Mouse (Mus musculus) lung, embryonic 14.5 days (tissue): ENCODE results near the gene Car5a. TPM values are rescaled to one million over a fixed set of nuclear protein-coding genes. Genes with fewer than 3 reads are reported as not detected.

Source experiments
- ATAC-seq: fragments of 200-750 bp; cut with Nextera tagmentation; 2 replicates; pipeline ENCODE4 v1.8.0; 2017; ENCODE audit warnings: mild to moderate bottlenecking, moderate TSS enrichment, moderate library complexity; ENCODE audit not compliant: insufficient read depth
- DNase-seq: peaks from one replicate; pipeline ENCODE4 v3.0.0-alpha.2; 2015
- H3K27ac ChIP-seq: fragments of 300-500 bp; sonication (generic); 2 replicates; pipeline ENCODE4 v1.5.1; 2014; ENCODE audit warnings: low read depth, mild to moderate bottlenecking, moderate library complexity
- H3K27me3 ChIP-seq: fragments of 300-500 bp; sonication (generic); 2 replicates; pipeline ENCODE4 v1.6.1; 2014; ENCODE audit warnings: low read length, control low read depth; ENCODE audit not compliant: insufficient read depth
- H3K36me3 ChIP-seq: fragments of 300-500 bp; sonication (generic); 2 replicates; pipeline ENCODE4 v1.6.1; 2014; ENCODE audit warnings: control low read depth; ENCODE audit not compliant: insufficient read depth
- H3K4me1 ChIP-seq: fragments of 300-500 bp; sonication (generic); 2 replicates; pipeline ENCODE4 v1.6.1; 2014; ENCODE audit warnings: antibody characterized with exemption, control low read depth; ENCODE audit not compliant: insufficient read depth
- H3K4me2 ChIP-seq: fragments of 300-500 bp; sonication (generic); 2 replicates; pipeline ENCODE4 v1.6.1; 2014; ENCODE audit warnings: mild to moderate bottlenecking
- H3K4me3 ChIP-seq: fragments of 300-500 bp; sonication (generic); 2 replicates; pipeline ENCODE4 v1.5.1; 2014; ENCODE audit warnings: low read depth, low read length
- H3K9ac ChIP-seq: fragments of 300-500 bp; sonication (generic); 2 replicates; pipeline ENCODE4 v1.6.1; 2014
- H3K9me3 ChIP-seq: fragments of 300-500 bp; sonication (generic); 2 replicates; pipeline ENCODE4 v1.6.1; 2016; ENCODE audit warnings: low read depth, low read length, control low read depth
- CTCF ChIP-seq: IDR thresholded peaks from 2 replicates; pipeline ENCODE4 v1.5.1; 2016; ENCODE audit warnings: antibody characterized with exemption, low read depth
- WGBS: fragments of 180-500 bp; shearing (Covaris S2); extraction: QIAGEN DNeasy Blood & Tissue Kit; methylation state at CpG from one replicate; pipeline ENCODE4 v1.1.7; 2014; 5-methylcytosine and 5-hydroxymethylcytosine counted together
- polyA plus RNA-seq: library from polyadenylated mRNA; unstranded; fragments of >200 nt; fragmentation: Nextera tagmentation; extraction: Ambion mirVana; gene quantifications from 2 replicates; pipeline ENCODE4 v1.2.1, GENCODE M21; 2014

Car5a gene
- polyA plus RNA-seq, 1 experiment from 2014 or later = not detected

DNA sequence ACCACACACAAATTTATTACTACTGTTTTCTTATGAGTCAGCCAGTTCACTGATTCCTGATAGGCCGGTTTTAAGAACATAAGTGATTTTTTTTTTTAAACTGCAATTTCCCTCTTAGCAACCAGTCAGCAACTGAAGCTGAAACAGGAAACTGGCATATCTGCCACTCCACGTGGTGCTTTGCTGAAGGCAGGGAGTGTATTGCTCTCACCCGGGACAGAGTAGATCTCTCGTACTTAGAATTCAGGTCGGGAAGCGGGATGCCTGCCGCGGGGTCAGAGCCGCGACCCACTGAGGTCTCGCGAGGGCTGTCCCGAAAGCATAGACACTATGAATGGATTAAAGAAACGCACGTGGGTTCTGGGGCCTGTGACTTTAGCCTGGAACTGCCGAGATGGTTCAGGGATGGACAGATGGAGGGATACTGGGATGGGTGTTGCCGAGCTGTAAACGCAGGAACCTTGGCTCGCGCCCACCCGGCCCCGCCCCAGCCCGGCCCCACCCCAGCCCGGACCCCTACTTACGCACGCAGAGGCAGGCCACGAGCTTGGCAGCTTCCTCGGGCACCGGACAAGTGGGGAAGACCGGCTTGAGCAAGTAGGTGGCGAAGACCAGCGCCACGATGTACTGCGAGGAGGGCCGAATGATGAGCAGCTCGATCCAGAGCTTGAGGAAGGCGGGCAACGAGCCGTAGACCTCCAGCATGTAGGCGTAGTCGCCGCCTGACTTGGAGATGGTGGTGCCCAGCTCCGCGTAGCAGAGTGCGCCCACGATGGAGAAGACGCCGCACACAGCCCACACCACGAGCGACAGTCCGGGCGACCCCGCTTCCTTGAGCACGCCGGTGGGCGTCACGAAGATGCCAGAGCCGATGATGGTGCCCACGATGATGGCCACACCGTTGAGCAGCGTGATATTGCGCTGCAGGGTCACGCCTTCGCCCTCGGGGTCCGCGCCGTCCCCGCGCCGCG, 37.9 kb downstream of the Car5a start:
- ATAC-seq (peak; percentile 55), DNase-seq (peak; percentile 61)
- Histone ChIP-seq H3K36me3 (peaks cover 1% of the 10 kb centered on the region; the same call in 1 of the 2 replicates), H3K9ac (peak overlapping the region; percentile 69), H3K4me1 (peaks cover 9% of the 10 kb centered on the region; the same call in 1 of the 2 replicates), H3K4me3 (peak overlapping the region; percentile 80), H3K27me3 (no peaks in the 10 kb centered on the region), H3K27ac (no peak overlapping the region; the same call in 1 of the 2 replicates), H3K4me2 (peak overlapping the region; percentile 99), H3K9me3 (no peaks in the 10 kb centered on the region)
- under 1% methylated on average over 71 of the region's 72 CpGs for WGBS
- no peak for TF ChIP-seq CTCF

DNA sequence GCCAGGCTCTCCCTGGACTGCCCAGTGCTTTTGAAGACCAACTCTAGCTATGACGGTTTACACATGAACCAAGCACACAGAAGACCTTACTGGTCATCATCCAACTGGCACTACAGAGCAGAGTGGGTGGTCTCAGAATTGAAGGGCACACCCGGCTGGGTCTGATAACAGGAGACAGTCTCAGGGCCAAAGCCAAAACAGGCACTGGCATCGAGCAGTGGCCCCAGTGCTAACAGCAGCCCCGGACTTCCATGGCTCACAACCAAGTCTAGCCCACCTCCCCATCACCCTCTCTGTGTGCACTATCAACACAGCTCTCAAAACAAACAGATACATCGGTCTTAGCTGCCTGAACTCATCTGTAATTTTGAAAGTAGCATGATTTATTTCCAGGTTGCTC, 38.8 kb downstream of the Car5a start:
- Histone ChIP-seq H3K4me2 (peak overlapping the region; percentile 99), H3K9ac (peak overlapping the region; percentile 69), H3K4me1 (peaks cover 9% of the 10 kb centered on the region; the same call in 1 of the 2 replicates), H3K4me3 (peak overlapping the region; percentile 80), H3K27me3 (no peaks in the 10 kb centered on the region), H3K27ac (no peak overlapping the region), H3K36me3 (peaks cover 3% of the 10 kb centered on the region; the same call in 1 of the 2 replicates), H3K9me3 (no peaks in the 10 kb centered on the region)
- no peak for ATAC-seq
- WGBS = 12% methylated on average over 5 of the region's 5 CpGs
- no peak for DNase-seq
- no peak for TF ChIP-seq CTCF

DNA sequence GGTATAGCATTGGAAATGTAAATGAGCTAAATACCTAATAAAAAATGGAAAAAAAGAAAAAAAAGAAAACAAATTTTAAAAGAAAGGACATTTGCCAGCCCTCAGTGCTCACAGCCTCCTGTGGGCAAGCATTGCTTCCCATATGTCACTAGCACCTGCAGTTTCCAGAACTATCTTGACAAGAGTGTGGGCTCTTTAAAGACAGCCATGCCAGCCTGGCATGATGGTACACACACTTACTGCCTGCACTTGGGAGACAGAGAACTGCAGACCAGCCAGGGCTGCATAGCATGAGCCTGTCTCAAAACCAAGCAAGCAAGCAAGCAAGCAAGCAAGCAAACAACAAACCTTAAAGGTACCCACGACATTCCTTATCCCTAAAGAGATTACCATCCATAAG, 39.3 kb downstream of the Car5a start:
- no peak overlapping the region for H3K27ac ChIP-seq
- no peak for TF ChIP-seq CTCF
- DNase-seq (no peak), ATAC-seq (no peak)
- 44% methylated on average over 1 of the region's 1 CpGs for WGBS
- peaks cover 3% of the 10 kb centered on the region; the same call in 1 of the 2 replicates for H3K36me3 ChIP-seq
- H3K9ac ChIP-seq = peak overlapping the region; percentile 69
- H3K4me1 ChIP-seq = peaks cover 9% of the 10 kb centered on the region; the same call in 1 of the 2 replicates
- no peaks in the 10 kb centered on the region for H3K9me3 ChIP-seq
- H3K4me3 ChIP-seq = peak overlapping the region; percentile 80
- peak overlapping the region; percentile 99 for H3K4me2 ChIP-seq
- H3K27me3 ChIP-seq = no peaks in the 10 kb centered on the region

DNA sequence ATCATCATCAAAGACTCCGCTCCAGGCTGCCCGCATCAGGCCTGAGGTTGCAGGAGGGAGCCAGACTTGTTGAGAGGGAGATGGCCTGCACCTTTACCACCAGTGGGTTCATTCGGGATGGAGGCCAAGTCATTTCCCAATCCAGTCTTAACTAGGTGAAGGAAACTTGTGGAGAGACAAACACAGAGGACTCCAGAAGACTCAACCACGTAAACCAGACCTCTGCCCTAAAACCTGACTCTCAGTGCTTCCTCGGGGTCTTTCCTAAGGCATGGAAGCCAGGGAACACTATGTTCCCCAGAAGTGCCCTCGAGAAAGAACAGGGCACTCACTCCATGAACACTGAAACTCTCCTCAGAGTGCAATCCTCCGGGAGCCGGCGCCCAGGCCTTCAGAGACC, 39.7 kb downstream of the Car5a start:
- no peak overlapping the region for H3K4me3 ChIP-seq
- no peaks in the 10 kb centered on the region for H3K9me3 ChIP-seq
- peaks cover 3% of the 10 kb centered on the region; the same call in 1 of the 2 replicates for H3K36me3 ChIP-seq
- ATAC-seq = no peak
- WGBS = 81% methylated on average over 9 of the region's 9 CpGs
- DNase-seq = no peak
- no peak for TF ChIP-seq CTCF
- H3K27ac ChIP-seq = no peak overlapping the region
- no peaks in the 10 kb centered on the region for H3K27me3 ChIP-seq
- peaks cover 9% of the 10 kb centered on the region; the same call in 1 of the 2 replicates for H3K4me1 ChIP-seq
- no peak overlapping the region for H3K9ac ChIP-seq
- peak overlapping the region; percentile 99; the same call in 1 of the 2 replicates for H3K4me2 ChIP-seq

DNA sequence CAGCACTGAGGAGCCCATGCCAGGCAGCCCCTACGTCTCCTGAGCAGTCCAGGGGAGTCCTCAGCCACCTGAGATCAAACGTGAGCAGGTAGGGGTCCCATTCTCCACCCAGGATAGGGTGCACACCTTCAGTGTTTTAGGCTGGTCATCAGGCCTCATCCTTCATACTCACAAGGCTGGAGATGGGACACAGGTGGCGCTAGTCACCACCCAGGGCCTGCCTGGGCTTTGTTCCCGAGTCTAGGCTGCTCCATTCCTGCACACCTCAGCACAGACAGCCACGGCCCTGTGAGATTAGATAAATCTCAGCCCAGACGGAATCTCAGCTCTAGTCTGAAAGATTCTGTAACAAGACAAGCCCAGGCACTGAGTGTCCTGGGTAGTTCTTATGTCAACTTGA, 40.7 kb downstream of the Car5a start:
- 55% methylated on average over 6 of the region's 6 CpGs for WGBS
- Histone ChIP-seq H3K4me1 (peaks cover 12% of the 10 kb centered on the region), H3K27ac (no peak overlapping the region), H3K4me2 (peak overlapping the region; percentile 0; the same call in 1 of the 2 replicates), H3K27me3 (no peaks in the 10 kb centered on the region), H3K36me3 (peaks cover 3% of the 10 kb centered on the region; the same call in 1 of the 2 replicates), H3K4me3 (no peak overlapping the region), H3K9ac (no peak overlapping the region), H3K9me3 (no peaks in the 10 kb centered on the region)
- DNase-seq (no peak), ATAC-seq (no peak)
- 0 out of 2 replicates have a peak, but pooled peaks have one; percentile 8 for TF ChIP-seq CTCF

DNA sequence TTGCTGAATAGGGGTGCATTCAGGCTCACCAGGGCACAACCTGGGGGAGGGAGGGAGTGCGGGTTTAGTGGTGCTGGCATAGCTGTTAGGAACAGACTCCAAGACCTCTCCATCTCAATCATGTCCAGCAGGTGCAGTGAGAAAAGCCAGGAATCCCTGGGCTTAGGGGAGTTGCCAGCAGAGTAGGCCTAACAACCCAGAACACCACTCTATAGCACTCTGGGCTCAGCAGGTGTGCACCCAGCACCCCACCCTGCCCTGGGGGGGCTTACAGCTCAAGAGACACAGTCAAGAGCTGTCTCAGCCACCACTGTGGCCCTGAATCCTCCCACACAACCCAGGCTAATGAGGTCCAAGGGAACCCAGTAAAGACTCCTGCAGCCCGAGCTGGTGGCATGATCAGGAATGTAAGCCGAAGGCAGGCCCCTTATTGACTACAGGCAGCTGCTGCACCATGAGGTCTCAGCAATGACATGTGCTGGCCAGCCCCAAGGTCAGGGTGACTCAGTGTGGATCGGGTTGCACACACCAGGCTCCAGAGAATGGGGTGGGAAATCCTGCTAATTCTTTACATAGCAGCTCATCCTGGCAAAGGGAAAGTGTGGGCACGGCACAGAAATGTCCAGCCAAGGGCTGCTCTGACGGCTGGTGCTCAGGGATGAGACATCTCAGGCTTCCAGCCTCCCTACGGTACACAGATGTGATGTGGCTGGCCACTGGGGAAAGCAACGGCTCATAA, 43.0 kb downstream of the Car5a start:
- 40% methylated on average over 8 of the region's 8 CpGs for WGBS
- H3K4me3 ChIP-seq = no peak overlapping the region
- H3K36me3 ChIP-seq = peaks cover 3% of the 10 kb centered on the region; the same call in 1 of the 2 replicates
- H3K27ac ChIP-seq = no peak overlapping the region
- DNase-seq = no peak
- no peaks in the 10 kb centered on the region for H3K27me3 ChIP-seq
- H3K9me3 ChIP-seq = no peaks in the 10 kb centered on the region
- TF ChIP-seq CTCF = no peak
- peak overlapping the region; percentile 6; the same call in 1 of the 2 replicates for H3K9ac ChIP-seq
- no peak for ATAC-seq
- H3K4me1 ChIP-seq = peaks cover 18% of the 10 kb centered on the region
- no peak overlapping the region for H3K4me2 ChIP-seq
